ENCODE assay signal across 8 mouse cellular contexts in genomic region chr7:112085062-112085461, GRCm38 (mm10).
DNase-seq lines count a peak whose midpoint lies in the region; ATAC-seq and TF ChIP-seq lines count a peak whose summit lies in the region.

No protein-coding gene starts in this region.

- no peak overlapping the region for H3K4me2 ChIP-seq in kidney, postnatal 0 days (ENCODE audit: low read length)
- H3K4me2 ChIP-seq in liver, embryonic 13.5 days, result no peak overlapping the region

- no peaks in the 10 kb centered on the region for H3K27me3 ChIP-seq in C2C12 (ENCODE audit: control insufficient read depth, insufficient read depth, insufficient read length)
- H3K27me3 ChIP-seq in kidney, postnatal 0 days (ENCODE audit: insufficient read depth, low read length), result no peaks in the 10 kb centered on the region
- H3K27me3 ChIP-seq in liver, embryonic 13.5 days, result no peaks in the 10 kb centered on the region

- peak; percentile 72 for TF ChIP-seq CTCF in C2C12 (IDR thresholded peaks at IDR 0.05; ENCODE audit: control insufficient read depth, insufficient read depth, insufficient read length)
- TF ChIP-seq CTCF in kidney, postnatal 0 days (IDR thresholded peaks at IDR 0.05; ENCODE audit: low read depth), result peak; percentile 95

- no peak overlapping the region for H3K27ac ChIP-seq in kidney, postnatal 0 days
- no peak overlapping the region for H3K27ac ChIP-seq in liver, embryonic 13.5 days

- no peak overlapping the region for H3K9ac ChIP-seq in kidney, postnatal 0 days (ENCODE audit: low read depth, low read length)
- H3K9ac ChIP-seq in liver, embryonic 13.5 days, result no peak overlapping the region

- no peak overlapping the region for H3K4me3 ChIP-seq in C2C12 (ENCODE audit: insufficient read depth, poor library complexity, severe bottlenecking)
- H3K4me3 ChIP-seq in kidney, postnatal 0 days (replicated peaks; ENCODE audit: low read depth, low read length), result no peak overlapping the region
- H3K4me3 ChIP-seq in liver, embryonic 13.5 days (replicated peaks), result no peak overlapping the region

- H3K9me3 ChIP-seq in kidney, postnatal 0 days (replicated peaks; ENCODE audit: low read length), result no peaks in the 10 kb centered on the region
- no peaks in the 10 kb centered on the region for H3K9me3 ChIP-seq in liver, embryonic 13.5 days (replicated peaks)

- DNase-seq in cerebellum, postnatal 4 days (ENCODE audit: low spot score in 2 of 2), result peak; percentile 83 to 85
- peak; percentile 55 to 75 for DNase-seq in gastrocnemius, adult 8-10 months (ENCODE audit: low spot score in 2 of 2)
- DNase-seq in kidney, postnatal 0 days (ENCODE audit: low spot score), result peak; percentile 85
- DNase-seq in liver, embryonic 13.5 days, result peak; percentile 61
- peak; percentile 80 for DNase-seq in ovary, postnatal 36 days (ENCODE audit: low spot score)
- peak; percentile 82 for DNase-seq in thymus, postnatal 25 days

- peak; percentile 52 for ATAC-seq in activated CD4-positive, CD25-positive, alpha-beta regulatory T cell, adult 4 months
- no peak for ATAC-seq in kidney, postnatal 0 days (replicated peaks; ENCODE audit: low FRiP score, low read depth)
- peak; percentile 41; the same call in 1 of the 2 replicates for ATAC-seq in liver, embryonic 13.5 days (ENCODE audit: low read depth)

- H3K79me2 ChIP-seq in C2C12 (ENCODE audit: control insufficient read depth, insufficient read depth), result no peaks in the 10 kb centered on the region

- 37% methylated on average over 4 of the region's 4 CpGs for WGBS in kidney, postnatal 0 days
- WGBS in liver, embryonic 13.5 days (ENCODE audit: insufficient replicate concordance), result 44% methylated on average over 4 of the region's 4 CpGs

- H3K36me3 ChIP-seq in C2C12 (ENCODE audit: control insufficient read depth, insufficient read depth), result peaks cover 69% of the 10 kb centered on the region
- peaks cover 32% of the 10 kb centered on the region; the same call in 1 of the 2 replicates for H3K36me3 ChIP-seq in kidney, postnatal 0 days (ENCODE audit: insufficient read depth, low read length)
- peaks cover 51% of the 10 kb centered on the region for H3K36me3 ChIP-seq in liver, embryonic 13.5 days

- no peaks in the 10 kb centered on the region for H3K79me3 ChIP-seq in C2C12 (ENCODE audit: low read depth)

- H3ac ChIP-seq in C2C12 (ENCODE audit: control insufficient read depth, insufficient read length, low read depth), result no peak overlapping the region

- no peaks in the 10 kb centered on the region for H3K4me1 ChIP-seq in kidney, postnatal 0 days (replicated peaks; ENCODE audit: insufficient read depth, low read length)
- H3K4me1 ChIP-seq in liver, embryonic 13.5 days (replicated peaks), result no peaks in the 10 kb centered on the region

TF ChIP-seq in C2C12, 6 proteins besides CTCF, POLR2A, EP300 and RAD21:
- TF ChIP-seq CEBPB (IDR thresholded peaks at IDR 0.05; ENCODE audit: low read depth) (no peak), FOSL1 (IDR thresholded peaks at IDR 0.05; ENCODE audit: insufficient read depth, low read length, poor library complexity, severe bottlenecking) (no peak), USF1 (IDR thresholded peaks at IDR 0.05; ENCODE audit: low read depth) (no peak), MYOD1 (IDR thresholded peaks at IDR 0.05; ENCODE audit: control insufficient read depth, insufficient read length, low read depth) (no peak), MAX (IDR thresholded peaks at IDR 0.05) (no peak), MYOG (IDR thresholded peaks at IDR 0.05; ENCODE audit: control insufficient read depth, extremely low read depth, insufficient read length) (no peak)
